Mouse (Mus musculus): ENCODE data around the gene Crybg3.
A peak's percentile ranks its signal among the peaks of the same experiment; 100 is the strongest.

The Crybg3 gene

DNA sequence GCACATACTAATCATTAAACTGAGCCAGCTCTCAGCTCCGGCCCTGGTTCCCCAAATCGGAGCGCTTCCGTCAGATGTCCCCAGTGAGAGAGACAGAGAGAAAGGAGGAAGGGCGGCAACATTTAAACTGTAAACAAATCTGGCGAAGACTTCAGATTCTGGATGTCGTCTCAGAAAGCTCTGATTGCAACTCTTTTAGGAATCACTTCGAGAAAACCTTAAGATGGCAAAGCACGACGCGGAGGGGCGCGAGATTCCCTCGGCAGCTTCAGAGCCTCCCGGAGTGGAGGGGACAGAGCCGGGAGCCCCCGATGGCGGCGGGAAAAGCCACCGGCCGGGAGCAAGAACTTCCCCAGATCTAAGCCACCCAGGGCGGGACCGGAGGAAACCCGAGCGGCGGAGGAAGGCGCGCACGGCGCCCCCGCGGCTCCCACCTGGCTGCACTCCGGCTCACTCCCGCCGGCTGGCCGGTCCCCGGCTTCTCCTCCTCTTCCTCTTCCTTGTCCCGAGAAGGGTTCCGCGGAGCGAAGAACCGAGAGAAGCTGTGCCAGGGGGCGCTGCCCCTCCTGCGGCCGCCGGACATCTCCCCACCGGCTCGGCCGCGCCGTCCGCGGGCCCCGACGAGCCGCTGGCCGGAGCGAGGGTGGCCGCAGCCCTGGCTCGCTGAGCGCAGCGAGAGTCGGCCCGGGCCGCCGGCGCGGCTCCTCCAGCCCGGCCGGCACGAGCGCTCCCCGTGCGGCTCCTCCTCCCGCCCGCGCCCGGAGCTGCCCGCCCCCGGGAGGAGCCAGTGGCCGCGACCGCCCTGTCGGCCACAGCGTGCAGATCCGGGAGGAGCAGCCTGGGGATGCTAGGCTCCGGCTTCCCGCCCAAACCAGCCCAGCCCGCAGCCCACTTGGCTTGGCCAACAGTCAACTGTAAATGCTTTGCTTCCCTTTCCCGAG, at the start of gene Crybg3:
TSS of gene Crybg3 (minus strand) at position 669 of the 941 bp plus-strand sequence.
- peak; percentile 48 to 71 for DNase-seq (ENCODE audit: low spot score in 2 of 2)

- DNase-seq (ENCODE audit: low spot score in 2 of 2): no peak
Measured at GRCm38 (mm10) chr16:59643766-59644165, 43.0 kb upstream of the Crybg3 start.

GRCm38 (mm10) chr16:59639985-59640384, 39.2 kb upstream of the Crybg3 start:
- DNase-seq (ENCODE audit: low spot score in 2 of 2): no peak

GRCm38 (mm10) chr16:59639102-59639691, 38.4 kb upstream of the Crybg3 start, which contains the start of gene Arl6:
Arl6 (minus strand) TSS chr16:59639391.
- peak; percentile 85 to 93 for DNase-seq (ENCODE audit: low spot score in 2 of 2)

GRCm38 (mm10) chr16:59634598-59634997, 33.8 kb upstream of the Crybg3 start:
- DNase-seq (ENCODE audit: low spot score in 2 of 2): no peak

DNA sequence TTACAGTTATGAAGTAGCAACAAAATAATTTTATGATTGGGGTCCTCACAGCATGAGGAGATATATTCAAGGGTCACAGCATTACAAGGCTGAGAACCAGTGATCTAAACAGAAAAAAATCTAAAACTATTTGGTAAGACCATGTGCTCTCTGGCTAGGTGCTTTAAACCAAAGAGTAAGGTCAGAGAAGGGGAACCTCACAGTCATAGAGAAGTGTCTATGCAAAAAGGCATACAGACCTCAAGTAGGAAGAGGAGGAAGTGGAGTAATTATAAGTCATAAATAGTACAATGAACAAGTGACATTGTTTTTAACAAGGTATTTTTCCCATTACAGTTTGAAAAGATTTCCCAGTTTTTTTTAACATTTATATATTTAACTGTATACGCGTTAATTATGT, 20.8 kb upstream of the Crybg3 start:
- no peak for DNase-seq (ENCODE audit: low spot score in 2 of 2)

DNA sequence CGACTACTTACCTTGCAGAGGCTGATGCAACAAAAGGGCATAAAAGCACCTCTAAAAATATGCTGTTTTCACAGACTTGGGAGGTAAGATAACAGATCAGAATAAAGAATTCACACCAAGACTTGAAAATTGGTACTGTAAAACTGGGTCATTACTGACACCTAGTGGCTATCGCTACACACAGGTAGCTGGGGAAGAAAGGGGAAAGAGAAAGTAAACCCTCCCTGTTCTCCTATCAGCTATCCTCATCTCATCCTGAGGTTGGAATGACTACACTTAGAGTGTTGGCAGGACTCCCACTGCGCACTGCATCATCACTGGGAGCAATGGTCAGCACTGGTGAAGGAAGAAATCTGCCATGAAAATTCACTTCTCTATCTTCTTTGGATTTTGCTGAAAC, 16.4 kb upstream of the Crybg3 start:
- DNase-seq (ENCODE audit: low spot score in 2 of 2): no peak

- DNase-seq (ENCODE audit: low spot score in 2 of 2): no peak
Measured at GRCm38 (mm10) chr16:59615675-59616074, 14.9 kb upstream of the Crybg3 start.

DNA sequence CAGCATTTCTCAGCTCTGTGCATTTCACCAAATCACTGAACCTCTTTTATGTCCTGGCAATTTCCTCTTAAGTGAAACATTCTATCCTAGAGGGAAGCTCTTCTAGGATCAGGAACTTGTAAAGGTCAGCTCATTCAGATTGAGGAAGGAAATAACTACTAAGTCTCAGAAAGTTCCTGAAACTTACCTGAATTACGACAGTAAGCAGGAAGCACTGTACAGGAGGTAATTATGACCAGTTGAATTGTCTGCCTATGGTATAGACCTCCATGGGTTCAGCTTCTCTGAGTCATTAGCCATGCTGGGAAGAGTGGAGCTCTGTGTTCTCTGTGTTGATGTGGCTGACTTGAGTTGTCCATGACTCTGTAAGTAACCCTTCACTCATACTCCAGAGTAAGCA, 10.0 kb upstream of the Crybg3 start:
- no peak for DNase-seq (ENCODE audit: low spot score in 2 of 2)

DNA sequence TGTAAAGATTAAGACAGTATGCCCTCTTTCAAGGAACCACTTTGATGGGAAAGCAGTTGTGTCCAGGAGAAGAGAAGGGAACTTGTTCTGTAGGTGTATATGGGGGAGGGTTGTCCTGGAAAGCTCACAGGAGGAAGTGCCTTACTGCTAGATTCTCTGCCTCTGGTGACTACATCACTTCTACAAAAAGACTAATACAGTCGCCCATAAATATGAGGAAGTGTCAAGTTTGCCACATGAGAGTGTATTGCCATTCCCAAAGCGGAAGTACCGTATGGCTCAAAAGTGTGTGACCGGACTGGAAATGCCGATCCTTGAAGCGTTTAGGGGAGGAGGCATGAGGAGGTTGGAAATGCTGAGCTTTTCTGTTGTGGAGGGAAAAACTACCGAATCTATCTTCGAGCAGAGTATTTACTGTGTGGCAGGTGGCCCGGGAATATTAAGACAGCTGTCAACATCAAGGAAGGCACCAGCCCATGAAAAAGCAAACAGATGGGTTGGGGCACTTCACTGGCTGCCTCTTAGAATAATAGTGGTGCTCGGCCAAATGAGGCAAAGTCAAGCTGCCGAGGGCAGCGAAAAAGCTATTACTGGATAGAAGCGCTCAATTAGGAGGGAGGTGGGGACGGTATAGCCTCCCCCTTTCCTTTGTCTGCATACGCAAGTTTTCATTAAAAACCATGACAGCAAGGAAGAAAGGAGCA, 3.5 kb upstream of the Crybg3 start:
- DNase-seq (ENCODE audit: low spot score in 2 of 2): no peak

GRCm38 (mm10) chr16:59599411-59600265, 1.1 kb downstream of the Crybg3 start:
- DNase-seq (ENCODE audit: low spot score in 2 of 2): no peak

DNA sequence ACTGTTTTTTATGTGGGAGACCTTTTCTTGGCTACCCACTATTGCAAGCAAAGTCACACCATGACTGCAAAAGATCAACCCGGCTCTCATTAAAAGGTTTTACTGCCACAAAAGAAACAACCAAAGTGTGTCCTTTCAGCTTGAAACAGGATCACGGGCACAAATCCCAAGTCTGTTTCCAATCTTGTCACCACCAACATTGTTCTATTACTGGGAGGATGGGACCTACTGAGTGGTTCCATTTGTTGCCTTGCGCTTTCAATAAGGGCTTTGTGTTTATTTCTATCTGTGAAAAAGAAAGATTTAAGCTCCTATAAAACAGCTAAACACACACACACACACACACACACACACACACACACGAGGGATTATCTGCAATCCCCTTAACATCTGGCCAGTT, 1.8 kb downstream of the Crybg3 start:
- DNase-seq (ENCODE audit: low spot score in 2 of 2): no peak

- DNase-seq (ENCODE audit: low spot score in 2 of 2): peak in 1 of 2 experiments; percentile 32
Measured at GRCm38 (mm10) chr16:59597256-59597655, 3.5 kb downstream of the Crybg3 start.

DNA sequence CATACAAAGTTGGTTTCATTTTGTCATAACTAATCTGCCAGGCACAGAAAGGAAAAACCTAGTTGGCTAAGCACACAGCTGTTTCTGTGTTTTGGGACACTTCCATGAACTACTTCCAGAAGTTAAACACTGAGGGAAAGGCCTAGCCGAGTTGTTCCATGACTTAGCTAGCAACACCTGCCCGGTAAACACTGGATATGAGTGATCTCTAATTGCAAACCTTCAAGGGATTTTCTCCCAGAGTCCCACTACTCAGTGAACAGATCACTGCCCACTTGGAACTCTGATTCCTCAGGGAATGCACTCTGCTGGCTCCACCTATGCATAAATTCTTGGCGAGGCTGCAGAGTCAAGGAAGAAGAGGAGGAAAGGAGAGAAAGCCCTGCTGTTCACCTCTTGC, 6.1 kb downstream of the Crybg3 start:
- DNase-seq (ENCODE audit: low spot score in 2 of 2): no peak

- peak in 1 of 2 experiments; percentile 1 for DNase-seq (ENCODE audit: low spot score in 2 of 2)
Measured at GRCm38 (mm10) chr16:59590790-59591189, 10.0 kb downstream of the Crybg3 start.

- peak in 1 of 2 experiments; percentile 34 for DNase-seq (ENCODE audit: low spot score in 2 of 2)
Measured at GRCm38 (mm10) chr16:59588351-59589025, 12.3 kb downstream of the Crybg3 start.

DNA sequence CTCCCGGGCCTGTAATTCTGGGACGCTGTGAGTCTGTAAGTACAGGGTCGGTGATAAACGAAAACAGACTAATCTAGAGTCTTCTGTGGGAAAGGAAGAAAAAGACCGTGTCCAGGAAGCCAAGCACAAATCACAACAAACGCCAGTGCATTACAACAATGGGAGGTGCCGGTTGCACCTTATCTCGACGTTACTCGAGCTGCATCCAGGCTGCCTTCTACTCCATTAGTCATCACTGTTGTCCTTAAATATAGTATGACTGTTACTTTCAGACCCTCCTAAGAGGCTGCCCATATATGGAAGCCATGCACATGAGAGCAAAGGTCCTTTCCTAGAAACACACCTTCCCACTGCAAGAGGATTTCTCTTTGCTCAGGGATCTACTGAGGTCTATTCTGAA, 13.0 kb downstream of the Crybg3 start:
- DNase-seq (ENCODE audit: low spot score in 2 of 2): peak in 1 of 2 experiments; percentile 20

DNA sequence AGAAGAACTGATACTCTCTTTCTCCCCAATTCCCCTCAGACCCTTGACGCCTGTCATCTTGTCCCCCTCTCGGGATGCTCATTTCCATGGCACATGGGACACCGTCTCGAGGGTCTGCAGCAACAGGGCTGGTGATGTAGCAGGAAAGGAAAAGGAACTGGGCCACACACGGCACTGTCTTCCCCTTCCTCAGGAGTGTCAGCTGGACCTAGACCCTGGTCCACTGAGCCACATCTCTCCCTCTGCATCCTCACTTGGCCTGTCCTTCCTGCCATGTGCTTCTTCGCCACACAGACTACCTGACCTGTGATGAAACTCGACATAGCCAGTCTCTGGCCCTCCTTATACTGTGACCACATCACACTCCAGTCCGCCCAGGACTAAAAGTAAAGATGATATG, 13.9 kb downstream of the Crybg3 start:
- DNase-seq (ENCODE audit: low spot score in 2 of 2): peak in 1 of 2 experiments; percentile 51

DNA sequence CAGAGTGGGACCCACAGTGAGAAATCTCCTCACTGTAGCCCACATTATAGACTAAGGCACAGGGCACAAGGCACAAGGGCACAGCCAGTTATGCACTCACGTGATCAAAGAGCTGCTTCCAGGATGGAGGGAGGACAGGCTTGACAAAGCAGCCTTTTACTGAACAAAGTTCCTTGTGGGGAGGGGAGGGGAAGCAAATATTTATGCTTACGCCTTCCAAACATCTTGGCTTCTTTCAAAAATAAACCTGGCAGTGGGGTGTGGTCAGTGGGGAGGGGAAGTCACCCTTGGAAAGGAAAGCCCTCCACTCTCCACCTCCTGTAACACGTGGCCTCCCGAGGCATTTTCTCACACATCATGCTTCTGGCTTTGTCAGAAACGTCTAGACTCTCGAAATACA, 14.5 kb downstream of the Crybg3 start:
- peak in 1 of 2 experiments; percentile 27 for DNase-seq (ENCODE audit: low spot score in 2 of 2)

DNA sequence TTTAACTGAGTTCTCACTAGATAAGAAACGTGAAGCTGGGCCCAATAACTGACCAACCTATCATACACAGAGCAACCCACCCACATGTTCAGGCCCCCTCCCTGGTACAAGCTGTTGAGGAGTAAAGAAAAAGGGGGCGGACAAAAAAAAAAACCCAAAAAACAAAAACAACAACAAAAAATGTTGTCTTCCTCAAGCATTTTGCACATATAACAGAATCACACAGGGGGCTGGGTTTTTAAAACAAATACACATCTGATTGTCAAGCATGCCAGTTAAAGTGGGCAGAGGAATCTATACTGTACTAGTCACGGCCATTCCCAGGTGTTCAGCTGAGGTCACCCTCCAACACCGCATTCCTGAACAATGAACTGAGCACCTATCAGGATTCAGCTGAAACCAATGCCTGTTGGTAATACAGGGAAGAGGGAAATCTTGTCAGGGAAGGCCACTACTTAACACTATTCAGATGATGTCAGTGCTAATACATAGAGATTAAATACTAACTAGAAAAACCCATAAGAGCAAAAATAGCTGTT, 15.0 kb downstream of the Crybg3 start:
- DNase-seq (ENCODE audit: low spot score in 2 of 2): peak in 1 of 2 experiments; percentile 11
